Mouse (Mus musculus) embryonic facial prominence, embryonic 14.5 days (tissue): Measurements from ENCODE around the gene Slc6a20a. TPM values are rescaled to one million over a fixed set of nuclear protein-coding genes. Genes with fewer than 3 reads are reported as not detected.

Experiments
- polyA plus RNA-seq: library from polyadenylated mRNA; unstranded; fragments of >200 nt; fragmentation: Nextera tagmentation; extraction: Ambion mirVana; gene quantifications from 2 replicates; pipeline ENCODE4 v1.2.1, GENCODE M21; 2014

Gene Slc6a20a
- polyA plus RNA-seq, 1 experiment from 2014 or later: 0.99 TPM

Other genes starting within 250 kb of the Slc6a20a start
- gene Limd1, start 200.2 kb downstream of the Slc6a20a start, polyA plus RNA-seq: 54.0 and 56.5 TPM in 2 replicates
- 52.2 and 53.3 TPM in 2 replicates for gene Sacm1l, start 149.1 kb downstream of the Slc6a20a start, polyA plus RNA-seq
- gene Slc6a20b, start 46.3 kb downstream of the Slc6a20a start, polyA plus RNA-seq: 0.10 and 0.17 TPM in 2 replicates
- gene Ccr9, start 446 bp downstream of the Slc6a20a start, polyA plus RNA-seq: 0.12 and 0.24 TPM in 2 replicates
- 68.4 and 72.1 TPM in 2 replicates for gene Lztfl1, start 38.8 kb upstream of the Slc6a20a start, polyA plus RNA-seq
- gene Cxcr6, start 127.6 kb upstream of the Slc6a20a start, polyA plus RNA-seq: 0.11 and 0.67 TPM in 2 replicates
- 12.1 and 15.1 TPM in 2 replicates for gene Fyco1, start 173.0 kb upstream of the Slc6a20a start, polyA plus RNA-seq
- gene Xcr1, start 183.1 kb upstream of the Slc6a20a start, polyA plus RNA-seq: 0.06 TPM in 1 of 2 replicates, not detected in the other